Mouse (Mus musculus) CD4-positive helper T cell, adult 2 months (primary cell): ENCODE data around the gene Gm7735.
"Not testable (repeated sequence)": the region's sequence is repeated elsewhere in the genome, so short reads cannot be mapped to it uniquely, and the experiment has no call there.

Source experiments
- DNase-seq: peaks from one replicate; pipeline ENCODE4 v3.0.0-alpha.2; 2012; ENCODE audit warnings: low read depth, missing footprints, low spot score

The Gm7735 gene

DNA sequence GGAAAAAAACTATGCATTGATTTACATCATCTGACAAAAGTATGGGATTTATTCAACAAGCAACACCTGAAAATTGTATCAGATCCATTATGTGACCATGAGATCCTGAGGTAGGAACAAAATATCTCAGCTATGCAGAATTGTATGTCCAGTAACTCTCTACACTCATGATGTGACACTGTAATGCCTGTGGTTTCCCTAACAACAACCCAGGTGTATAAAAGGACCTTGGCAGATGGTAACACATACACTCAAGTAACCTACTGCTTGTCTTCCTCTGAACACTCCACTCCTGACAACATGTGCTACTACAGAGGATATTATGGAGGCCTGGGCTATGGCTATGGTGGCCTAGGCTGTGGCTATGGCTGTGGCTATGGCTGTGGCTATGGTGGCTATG lies at the start of gene Gm7735:
Gene Gm7735 (plus strand): TSS at position 301 of the 400 bp plus-strand sequence.
- DNase-seq = not testable (repeated sequence)

DNA sequence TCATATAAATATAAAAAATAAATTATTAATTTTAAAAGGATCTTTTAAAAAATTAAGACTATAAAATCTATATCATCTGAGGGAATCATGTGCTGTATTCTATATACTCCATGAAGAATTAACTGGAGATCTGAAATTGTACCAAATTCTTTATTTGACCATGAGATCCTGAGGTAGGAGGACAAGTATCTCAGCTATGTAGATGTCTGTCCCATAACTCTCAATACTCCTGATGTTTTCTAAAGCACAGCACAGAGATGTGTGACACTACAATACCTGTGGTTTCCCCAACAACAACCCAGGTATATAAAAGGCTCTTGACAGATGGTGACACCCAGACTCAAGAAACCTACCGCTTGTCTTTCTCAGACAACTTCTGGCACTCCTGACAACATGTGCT lies 28.7 kb upstream of the Gm7735 start, which contains the start of gene Gm6358:
Gene Gm6358 (plus strand): TSS at position 301 of the 400 bp plus-strand sequence.
- no peak for DNase-seq

DNA sequence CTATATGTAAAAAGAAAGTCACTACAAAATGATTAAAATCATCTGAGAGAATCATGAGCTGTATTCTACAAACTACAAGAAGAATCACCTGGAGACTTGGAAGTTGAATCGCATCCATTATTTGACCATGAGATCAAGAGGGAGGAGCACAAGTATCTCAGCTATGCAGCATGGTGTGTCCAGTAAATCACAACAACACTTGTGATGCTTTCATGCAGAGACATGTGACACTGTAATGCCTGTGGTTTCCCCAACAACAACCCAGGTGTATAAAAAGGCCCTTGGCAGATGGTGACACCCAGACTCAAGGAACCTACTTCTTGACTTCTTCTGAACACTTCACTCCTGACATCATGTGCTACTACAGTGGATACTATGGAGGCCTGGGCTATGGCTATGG lies 18.5 kb upstream of the Gm7735 start, which contains the start of gene Gm10061:
Gene Gm10061 (plus strand): TSS at position 301 of the 400 bp plus-strand sequence.
- DNase-seq = no peak

DNA sequence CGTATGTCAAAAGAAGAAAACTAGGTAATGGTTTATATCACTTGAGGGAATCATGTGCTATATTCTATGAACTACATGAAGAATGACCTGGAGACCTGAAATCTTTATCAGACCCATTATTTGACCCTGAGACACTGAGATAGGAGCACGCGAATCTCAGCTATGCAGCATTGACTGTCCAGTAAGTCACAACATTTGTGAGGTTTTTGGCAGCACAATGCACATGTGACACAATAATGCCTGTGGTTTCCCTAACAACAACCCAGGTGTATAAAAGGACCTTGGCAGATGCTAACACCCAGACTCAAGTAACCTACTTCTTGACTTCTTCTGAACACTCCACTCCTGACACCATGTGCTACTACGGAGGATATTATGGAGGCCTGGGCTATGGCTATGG lies 11.6 kb upstream of the Gm7735 start, which contains the start of gene Gm9789:
Gene Gm9789 (plus strand): TSS at position 301 of the 400 bp plus-strand sequence.
- DNase-seq = no peak

DNA sequence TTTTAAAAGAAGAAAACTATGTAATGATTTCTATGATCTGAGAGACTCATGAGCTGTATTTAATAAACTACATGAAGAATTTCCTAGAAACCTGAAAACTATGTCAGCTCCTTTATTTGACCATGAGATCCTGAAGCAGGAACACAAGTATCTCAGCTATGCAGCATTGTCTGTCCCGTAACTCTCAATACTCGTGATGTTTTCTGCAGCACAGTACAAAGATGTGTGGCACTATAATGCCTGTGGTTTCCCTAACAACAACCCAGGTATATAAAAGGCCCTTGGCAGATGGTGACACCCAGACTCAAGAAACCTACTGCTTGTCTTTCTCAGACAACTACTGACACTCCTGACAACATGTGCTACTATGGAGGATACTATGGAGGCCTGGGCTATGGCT lies 5.1 kb downstream of the Gm7735 start, which contains the start of gene 1110057P08Rik:
Gene 1110057P08Rik (plus strand): TSS at position 301 of the 400 bp plus-strand sequence.
- no peak for DNase-seq

DNA sequence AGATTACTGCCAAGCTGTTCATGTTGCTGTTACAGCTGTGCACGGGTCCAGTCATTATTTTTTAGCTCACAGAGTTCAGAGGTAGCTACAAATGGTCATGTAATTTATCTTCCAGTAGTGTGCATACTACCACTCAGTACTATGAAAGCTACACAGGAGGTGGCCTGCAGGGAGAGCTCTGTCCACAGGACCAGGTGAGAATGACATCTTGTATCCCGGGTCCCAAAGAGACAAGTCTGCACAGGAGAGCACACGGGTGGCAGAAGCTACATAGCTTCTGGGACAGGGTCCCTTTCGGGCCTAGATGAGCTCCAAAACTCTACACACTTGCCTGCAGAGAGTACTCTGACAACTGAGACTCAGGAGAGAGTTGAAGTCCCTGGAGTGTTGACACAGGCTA lies 19.3 kb downstream of the Gm7735 start:
- no peak for DNase-seq

DNA sequence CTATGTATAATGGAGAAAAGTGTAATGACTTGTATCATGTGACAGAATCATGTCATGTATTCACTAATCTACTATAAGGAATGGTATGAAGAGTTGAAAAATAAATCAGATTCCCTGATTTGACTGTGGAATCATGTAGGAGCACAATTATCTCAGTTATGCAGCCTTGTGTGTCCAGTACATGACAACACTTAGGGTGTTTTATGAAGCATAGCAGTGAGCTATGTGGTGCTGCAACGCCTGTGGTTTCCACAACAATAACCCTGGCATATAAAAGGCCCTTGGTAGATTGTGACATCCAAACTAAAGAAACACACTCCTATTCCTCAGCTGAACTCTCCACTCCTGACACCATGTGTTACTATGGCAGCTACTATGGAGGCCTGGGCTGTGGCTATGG lies 36.3 kb downstream of the Gm7735 start, which contains the start of gene Krtap20-2:
Gene Krtap20-2 (plus strand): TSS at position 301 of the 400 bp plus-strand sequence.
- no peak for DNase-seq
